Mouse (Mus musculus): ENCODE data around the gene Baiap2l1.

Gene Baiap2l1

GRCm38 (mm10) chr5:144223899-144224816 is 133.8 kb downstream of the Baiap2l1 start:
- no peak for DNase-seq (ENCODE audit: low spot score)

- peak; percentile 91 for DNase-seq (ENCODE audit: low spot score)
Measured at GRCm38 (mm10) chr5:144223503-144223862, 134.4 kb downstream of the Baiap2l1 start, which contains the start of gene Tecpr1. Gene Tecpr1, minus strand, starts transcription at chr5:144223615.

DNA sequence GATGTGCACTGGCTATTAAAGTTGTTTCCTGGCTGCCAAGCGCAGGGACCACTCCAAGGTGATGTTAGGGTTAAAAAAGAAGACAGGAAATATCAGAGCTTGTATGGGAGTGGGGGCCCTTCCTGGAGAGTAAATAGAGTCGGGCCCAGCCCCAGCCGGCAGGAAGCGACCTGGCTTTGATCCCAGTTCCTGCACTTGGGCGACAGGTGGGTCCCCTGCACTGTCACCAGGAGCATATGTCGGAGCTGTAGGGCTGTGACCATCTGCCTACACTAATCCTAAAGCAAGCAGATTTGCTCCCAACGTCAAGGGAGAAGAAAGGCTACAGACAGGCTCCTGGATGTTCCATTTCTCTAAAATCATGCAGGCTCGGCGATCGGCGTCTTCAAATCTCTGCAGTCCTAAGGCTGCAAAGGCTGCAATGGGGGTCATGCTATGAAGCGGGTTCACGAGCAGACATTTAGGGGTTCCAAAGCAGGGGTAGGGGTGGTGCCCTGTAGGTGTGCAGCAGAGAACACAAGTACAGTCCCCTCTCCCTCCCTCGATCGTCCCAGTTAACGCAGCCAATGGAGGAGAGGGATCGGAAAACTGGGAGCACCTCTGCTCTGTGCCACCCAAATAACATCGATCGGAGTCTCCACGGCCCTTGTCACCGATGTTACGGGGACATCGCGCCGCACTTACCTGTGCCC is 135.0 kb downstream of the Baiap2l1 start:
- DNase-seq (ENCODE audit: low spot score) = no peak

DNA sequence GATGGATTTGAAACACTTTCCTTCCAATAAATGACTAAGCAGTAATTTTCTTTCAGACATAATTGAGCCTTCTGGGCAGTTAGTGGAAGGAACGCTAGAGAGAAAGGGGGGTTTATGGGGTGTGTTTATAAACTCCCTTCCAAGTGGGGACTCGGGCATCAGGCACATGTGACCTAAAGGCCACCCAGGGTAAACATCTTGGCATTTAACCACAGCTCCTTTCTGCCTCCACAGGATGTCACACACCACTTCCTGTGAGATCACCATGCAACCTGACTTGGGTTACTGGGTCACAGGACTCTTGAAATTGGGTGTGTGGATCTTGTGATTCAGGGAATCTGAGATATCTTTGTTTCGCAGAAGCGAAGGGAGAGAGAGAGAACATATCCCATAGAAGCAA is 136.6 kb downstream of the Baiap2l1 start:
- no peak for DNase-seq (ENCODE audit: low spot score)

- no peak for DNase-seq (ENCODE audit: low spot score)
Measured at GRCm38 (mm10) chr5:144219936-144220335, 138.0 kb downstream of the Baiap2l1 start.

- no peak for DNase-seq (ENCODE audit: low spot score)
Measured at GRCm38 (mm10) chr5:144219306-144219705, 138.6 kb downstream of the Baiap2l1 start.

- DNase-seq (ENCODE audit: low spot score) = no peak
Measured at GRCm38 (mm10) chr5:144218061-144218460, 139.9 kb downstream of the Baiap2l1 start.

GRCm38 (mm10) chr5:144215992-144216391 is 141.9 kb downstream of the Baiap2l1 start:
- no peak for DNase-seq (ENCODE audit: low spot score)
